Mouse (Mus musculus) G1E (cell line): ENCODE measurements around the gene Dnajc13. TPM values are rescaled to one million over a fixed set of nuclear protein-coding genes. Genes with fewer than 3 reads are reported as not detected.

Experiments
- ATAC-seq: 2 replicates; pipeline ENCODE4 v1.8.0; 2016; ENCODE audit warnings: mild to moderate bottlenecking; ENCODE audit not compliant: insufficient number of reproducible peaks, poor library complexity, low FRiP score, severe bottlenecking; ENCODE audit errors: extremely low read depth
- DNase-seq: peaks from one replicate; pipeline ENCODE4 v3.0.0; 2012; ENCODE audit warnings: low spot score
- H3K27me3 ChIP-seq: 2 replicates; pipeline ENCODE4 v1.6.1; 2012; ENCODE audit warnings: mild to moderate bottlenecking, low read length, inconsistent platforms; ENCODE audit not compliant: insufficient read depth
- H3K36me3 ChIP-seq: replicated peaks from 2 replicates; pipeline ENCODE3; 2012; ENCODE audit warnings: mild to moderate bottlenecking, inconsistent platforms
- H3K4me1 ChIP-seq: 2 replicates; pipeline ENCODE4 v1.6.1; 2012; ENCODE audit warnings: low read depth, low read length, inconsistent platforms, mixed read lengths; ENCODE audit not compliant: insufficient read depth
- H3K4me3 ChIP-seq: 2 replicates; pipeline ENCODE4 v1.5.1; 2012; ENCODE audit warnings: low read depth, mild to moderate bottlenecking, inconsistent platforms, low read length, moderate library complexity, mixed read lengths
- H3K9me3 ChIP-seq: replicated peaks from 2 replicates; pipeline ENCODE4 v1.6.1; 2012; ENCODE audit warnings: inconsistent platforms
- CTCF ChIP-seq: IDR thresholded peaks from 2 replicates; pipeline ENCODE4 v1.5.1; 2012; ENCODE audit warnings: low read depth, low read length, inconsistent platforms, mixed read lengths
- GATA1 ChIP-seq: IDR thresholded peaks from 2 replicates; pipeline ENCODE4 v1.6.1; 2012; ENCODE audit warnings: borderline replicate concordance, low read length, inconsistent platforms, mixed read lengths
- GATA2 ChIP-seq: IDR thresholded peaks from 2 replicates; pipeline ENCODE4 v1.6.1; 2012; ENCODE audit warnings: low read depth, low read length, inconsistent platforms, borderline replicate concordance
- POLR2AphosphoS5 ChIP-seq: IDR thresholded peaks from 2 replicates; pipeline ENCODE4 v1.6.1; 2012; ENCODE audit warnings: low read depth, low read length, inconsistent platforms; ENCODE audit not compliant: insufficient replicate concordance
- TAL1 ChIP-seq: conservative IDR thresholded peaks from 2 replicates; pipeline ENCODE4 v1.6.1; 2012; ENCODE audit warnings: low read depth, low read length, inconsistent platforms, mixed read lengths
- polyA plus RNA-seq: library from polyadenylated mRNA; stranded (reverse); fragments of >175 nt; gene quantifications from 2 replicates; pipeline ENCODE4 v1.2.3, GENCODE M21; 2012
- total RNA-seq, 2 experiments: library from RNA; stranded (forward) in 1 of 2; stranded (reverse) in 1 of 2; fragments of 200-1000 nt in 1 of 2; fragments of >200 nt in 1 of 2; fragmentation: Nextera tagmentation in 1 of 2; gene quantifications; 2 replicates each; pipeline ENCODE4 v1.2.3; 2014 to 2017

Dnajc13 gene
- total and polyA plus RNA-seq, 3 experiments: 55.7 to 119 (median 62.9) TPM

DNA sequence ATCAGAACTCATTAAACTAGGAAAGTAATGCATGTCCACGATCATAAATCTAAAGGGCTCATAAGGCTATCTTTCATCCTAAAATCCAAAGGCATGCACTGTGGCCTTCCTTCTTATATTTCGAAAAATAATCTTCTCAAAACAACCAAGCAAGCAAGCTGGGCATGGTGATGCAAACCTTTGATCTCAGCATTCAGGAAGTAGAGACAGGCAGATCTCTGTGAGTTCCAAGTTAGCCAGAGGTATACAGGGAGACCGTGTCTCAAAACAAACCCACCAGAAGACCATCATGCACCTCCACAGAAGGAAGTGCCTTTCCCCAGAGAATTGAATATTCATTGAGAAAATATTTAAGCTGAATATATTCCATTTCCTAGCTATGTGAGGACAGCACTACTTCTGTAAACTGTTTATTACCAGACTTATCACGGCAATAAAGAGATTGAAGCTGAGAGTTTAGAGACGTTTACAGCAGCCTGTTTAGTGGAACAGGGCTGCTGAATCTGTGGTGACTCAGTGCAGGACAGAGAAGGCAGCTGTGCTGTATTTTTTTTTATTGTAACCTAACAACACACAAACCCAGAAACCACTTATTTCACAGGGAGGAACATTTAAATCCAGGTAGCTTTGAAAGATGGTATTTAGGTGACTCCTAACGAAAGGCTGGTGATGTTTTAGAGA is 15.3 kb downstream of the Dnajc13 start:
- H3K27me3 ChIP-seq: no peaks in the 10 kb centered on the region
- DNase-seq (no peak), ATAC-seq (no peak)
- peaks cover 5% of the 10 kb centered on the region; the same call in 1 of the 2 replicates for H3K4me1 ChIP-seq
- no peak overlapping the region for H3K4me3 ChIP-seq
- H3K9me3 ChIP-seq: no peaks in the 10 kb centered on the region
- peaks cover 50% of the 10 kb centered on the region for H3K36me3 ChIP-seq
- no peak for TF ChIP-seq POLR2AphosphoS5
- no peak for TF ChIP-seq GATA1
- no peak for TF ChIP-seq TAL1
- no peak for TF ChIP-seq GATA2
- no peak for TF ChIP-seq CTCF

DNA sequence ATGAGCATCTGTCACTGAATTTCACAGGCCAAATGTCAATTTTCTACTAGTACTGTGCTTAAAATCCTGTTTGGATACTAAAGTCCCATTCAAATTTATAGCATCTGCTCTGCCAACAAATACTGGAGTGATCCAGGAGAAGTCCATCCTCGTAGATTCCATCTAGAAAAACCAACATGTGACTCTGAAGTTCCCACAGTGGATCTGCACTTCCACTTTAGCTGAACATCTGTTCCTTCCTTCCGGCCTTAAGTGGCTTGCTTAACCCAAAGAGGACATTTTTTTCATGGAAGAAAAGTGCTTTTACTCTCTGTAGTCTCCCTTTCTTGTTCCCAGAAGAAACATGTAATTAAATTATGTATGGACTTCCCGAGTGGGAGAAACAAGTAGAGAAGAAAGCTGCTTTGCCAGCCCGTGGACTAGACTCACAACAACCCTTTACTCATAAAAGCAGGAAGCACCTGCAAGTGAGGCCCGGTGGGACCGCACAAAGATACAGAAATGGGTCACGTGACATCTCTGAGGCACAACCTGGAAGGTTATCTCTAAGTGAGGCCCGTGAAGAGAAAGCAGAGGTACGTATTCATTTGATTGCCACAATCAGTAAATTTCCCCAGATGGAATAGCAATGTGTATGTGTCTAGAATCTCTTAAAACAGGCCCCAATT is 18.8 kb downstream of the Dnajc13 start:
- no peaks in the 10 kb centered on the region for H3K9me3 ChIP-seq
- H3K4me3 ChIP-seq: no peak overlapping the region
- peaks cover 5% of the 10 kb centered on the region; the same call in 1 of the 2 replicates for H3K4me1 ChIP-seq
- no peak for TF ChIP-seq GATA2
- no peak for TF ChIP-seq POLR2AphosphoS5
- TF ChIP-seq TAL1: no peak
- DNase-seq: no peak
- ATAC-seq: no peak
- no peaks in the 10 kb centered on the region for H3K27me3 ChIP-seq
- H3K36me3 ChIP-seq: peaks cover 64% of the 10 kb centered on the region

DNA sequence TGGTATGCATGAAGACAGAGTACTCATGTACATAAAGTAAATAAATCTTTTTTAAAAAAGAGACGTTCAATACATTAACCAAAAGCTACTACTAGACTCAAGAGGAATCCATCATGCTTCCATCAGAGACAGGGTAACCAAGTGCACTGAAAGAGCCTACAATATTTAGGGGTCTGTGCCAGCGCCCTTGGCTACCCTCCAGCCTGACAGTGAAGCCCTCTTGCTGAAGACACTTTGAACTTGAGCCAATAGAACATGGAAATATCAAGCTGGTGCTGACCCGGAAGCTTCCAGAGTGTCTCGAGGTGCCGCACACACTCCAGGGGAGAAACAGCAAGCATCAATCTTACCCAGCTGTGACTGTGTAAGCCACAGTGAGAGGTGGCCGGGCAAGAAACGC is 22.6 kb downstream of the Dnajc13 start:
- Histone ChIP-seq H3K9me3 (no peaks in the 10 kb centered on the region), H3K4me1 (no peaks in the 10 kb centered on the region), H3K36me3 (peaks cover 72% of the 10 kb centered on the region), H3K27me3 (no peaks in the 10 kb centered on the region), H3K4me3 (no peak overlapping the region)
- TF ChIP-seq GATA2 (no peak), TAL1 (no peak), GATA1 (no peak), POLR2AphosphoS5 (no peak), CTCF (no peak)
- no peak for ATAC-seq
- no peak for DNase-seq

- Histone ChIP-seq H3K36me3 (peaks cover 78% of the 10 kb centered on the region), H3K4me3 (no peak overlapping the region), H3K4me1 (no peaks in the 10 kb centered on the region), H3K27me3 (no peaks in the 10 kb centered on the region), H3K9me3 (no peaks in the 10 kb centered on the region)
- ATAC-seq (no peak), DNase-seq (no peak)
- TF ChIP-seq POLR2AphosphoS5 (no peak), GATA1 (no peak), CTCF (no peak), TAL1 (no peak)
Observed at GRCm38 (mm10) chr9:104239076-104239475, 23.7 kb downstream of the Dnajc13 start.

DNA sequence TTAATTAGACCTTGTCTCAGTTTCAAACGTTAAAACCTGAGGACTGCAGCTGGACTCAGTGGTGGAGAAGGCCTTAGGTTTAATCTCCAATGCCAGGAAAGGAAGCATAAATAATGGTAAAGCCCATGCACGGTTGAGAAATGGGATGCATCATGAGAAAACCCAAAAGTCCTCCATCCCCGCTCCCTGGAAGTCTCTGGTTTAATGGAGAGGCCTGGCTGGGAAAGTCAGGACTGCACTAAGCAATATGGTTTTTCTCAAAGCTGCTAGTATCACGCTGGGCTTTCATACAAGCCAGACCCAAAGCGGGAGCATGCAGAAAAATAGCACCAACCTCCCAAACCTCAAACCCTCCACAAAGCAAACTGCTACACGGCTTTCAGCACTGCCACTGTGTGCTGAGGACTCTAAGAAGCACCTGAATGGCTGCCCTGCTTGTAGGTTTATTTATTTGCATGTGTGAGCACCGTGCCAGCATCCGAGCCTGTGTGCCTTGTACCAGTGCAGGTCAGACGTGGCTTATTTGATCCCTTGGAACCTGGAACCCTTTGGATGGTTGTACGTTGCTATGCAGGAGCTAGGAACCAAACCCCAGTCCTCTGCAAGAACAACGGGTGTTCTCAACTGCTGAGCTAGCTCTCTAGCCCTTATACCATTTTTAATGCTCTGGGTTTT is 26.3 kb downstream of the Dnajc13 start:
- Histone ChIP-seq H3K4me1 (no peaks in the 10 kb centered on the region), H3K4me3 (no peak overlapping the region), H3K36me3 (peaks cover 80% of the 10 kb centered on the region), H3K27me3 (no peaks in the 10 kb centered on the region), H3K9me3 (no peaks in the 10 kb centered on the region)
- no peak for ATAC-seq
- no peak for DNase-seq
- TF ChIP-seq TAL1 (no peak), GATA2 (no peak), POLR2AphosphoS5 (no peak), GATA1 (no peak), CTCF (no peak)

DNA sequence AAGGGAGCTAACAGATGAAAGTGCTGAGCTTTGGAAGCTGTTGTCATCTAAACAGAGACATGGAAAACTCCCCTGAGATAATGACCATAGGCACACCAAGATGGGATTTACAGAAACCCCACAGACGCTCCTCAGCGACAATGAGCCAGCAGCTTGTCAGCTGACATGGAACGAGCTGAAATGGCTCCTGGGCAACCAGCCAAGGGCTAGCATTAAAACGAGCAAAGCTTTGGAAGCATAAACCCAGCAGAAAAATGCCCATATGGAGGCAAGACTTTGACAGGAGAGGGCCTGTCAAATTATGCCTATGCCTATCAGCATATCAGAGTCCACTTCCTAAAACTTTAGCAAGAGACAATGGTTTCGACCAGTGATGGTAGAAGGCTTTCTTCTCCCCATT is 27.0 kb downstream of the Dnajc13 start:
- H3K4me1 ChIP-seq: no peaks in the 10 kb centered on the region
- no peak for ATAC-seq
- H3K9me3 ChIP-seq: no peaks in the 10 kb centered on the region
- no peak for DNase-seq
- TF ChIP-seq GATA2 (no peak), POLR2AphosphoS5 (no peak), CTCF (no peak), GATA1 (no peak), TAL1 (no peak)
- H3K27me3 ChIP-seq: no peaks in the 10 kb centered on the region
- peaks cover 82% of the 10 kb centered on the region for H3K36me3 ChIP-seq
- no peak overlapping the region for H3K4me3 ChIP-seq
